Mouse (Mus musculus): ENCODE data around the gene Col4a2.

DNA sequence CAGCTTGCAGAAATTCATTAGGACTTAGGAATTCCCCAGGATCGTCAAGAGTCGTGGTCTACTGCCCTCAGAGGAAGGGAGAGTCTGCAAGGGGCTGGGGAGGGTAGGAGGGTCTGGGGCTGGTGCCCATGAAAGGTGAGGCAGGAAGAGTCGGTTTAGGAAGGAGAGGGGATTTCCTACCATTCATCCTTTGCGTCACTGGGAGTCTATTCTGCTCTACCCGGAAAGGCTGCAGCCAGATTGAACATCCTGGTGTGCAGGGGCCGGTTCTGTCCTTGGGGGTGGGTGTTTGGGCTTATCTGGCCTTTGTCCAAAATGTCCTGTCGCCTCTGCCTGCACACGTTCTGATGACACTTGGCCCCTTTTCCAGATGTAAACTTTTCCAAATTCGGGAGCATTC, 82.2 kb downstream of the Col4a2 start:
- TF ChIP-seq CTCF (IDR thresholded peaks at IDR 0.05; ENCODE audit: extremely low read depth, insufficient read depth, low read length) = no peak
- TF ChIP-seq POLR2A (IDR thresholded peaks at IDR 0.05; ENCODE audit: extremely low read depth, insufficient read depth, low read length) = no peak
